Mouse (Mus musculus) layer of hippocampus, postnatal 36 days (tissue): ENCODE data around the gene Mgat4c. TPM values are rescaled to one million over a fixed set of nuclear protein-coding genes. Genes with fewer than 3 reads are reported as not detected.

Experiments used
- DNase-seq, 2 experiments: peaks; one replicate each; pipeline ENCODE4 v3.0.0; 2022
- total RNA-seq, 2 experiments: library from RNA; stranded (reverse); gene quantifications; 2 replicates each; pipeline ENCODE4 v1.2.3; 2021

The Mgat4c gene
- total RNA-seq: 10 to 100 TPM; 25.5 to 26.0 TPM

GRCm38 (mm10) chr10:101681437-101681912 lies at the start of gene Mgat4c:
Mgat4c (plus strand) TSS chr10:101681487.
- peak; percentile 46 to 50 for DNase-seq

- no peak for DNase-seq
These were observed 46.0 kb upstream of the Mgat4c start for GRCm38 (mm10) chr10:101635266-101635665.

GRCm38 (mm10) chr10:101641048-101641447 lies 40.2 kb upstream of the Mgat4c start:
- no peak for DNase-seq

GRCm38 (mm10) chr10:101681914-101682313 lies 627 bp downstream of the Mgat4c start:
- no peak for DNase-seq

- no peak for DNase-seq
These were observed 80.5 kb downstream of the Mgat4c start for GRCm38 (mm10) chr10:101761828-101762227.

GRCm38 (mm10) chr10:101770688-101771087 lies 89.4 kb downstream of the Mgat4c start:
- no peak for DNase-seq

- no peak for DNase-seq
These were observed 89.9 kb downstream of the Mgat4c start for GRCm38 (mm10) chr10:101771157-101771556.

GRCm38 (mm10) chr10:101783161-101783744 lies 102.0 kb downstream of the Mgat4c start:
- DNase-seq: no peak

- no peak for DNase-seq
These were observed 114.2 kb downstream of the Mgat4c start for GRCm38 (mm10) chr10:101795507-101795906.

GRCm38 (mm10) chr10:101798831-101799474 lies 117.7 kb downstream of the Mgat4c start:
- DNase-seq: no peak

GRCm38 (mm10) chr10:101808768-101809167 lies 127.5 kb downstream of the Mgat4c start:
- DNase-seq: no peak

GRCm38 (mm10) chr10:101816902-101817301 lies 135.6 kb downstream of the Mgat4c start:
- DNase-seq: peak in 1 of 2 experiments; percentile 3

GRCm38 (mm10) chr10:101827944-101828343 lies 146.7 kb downstream of the Mgat4c start:
- no peak for DNase-seq

- DNase-seq: no peak
These were observed 174.8 kb downstream of the Mgat4c start for GRCm38 (mm10) chr10:101856115-101856514.

- DNase-seq: no peak
These were observed 208.6 kb downstream of the Mgat4c start for GRCm38 (mm10) chr10:101889866-101890265.

- DNase-seq: no peak
These were observed 236.1 kb downstream of the Mgat4c start for GRCm38 (mm10) chr10:101917328-101917814.

GRCm38 (mm10) chr10:101997612-101998011 lies 316.3 kb downstream of the Mgat4c start:
- DNase-seq: no peak

- DNase-seq: no peak
These were observed 361.2 kb downstream of the Mgat4c start for GRCm38 (mm10) chr10:102042513-102042912.

GRCm38 (mm10) chr10:102056218-102056617 lies 374.9 kb downstream of the Mgat4c start:
- no peak for DNase-seq

GRCm38 (mm10) chr10:102056975-102057565 lies 375.8 kb downstream of the Mgat4c start:
- DNase-seq: no peak

- DNase-seq: no peak
These were observed 393.5 kb downstream of the Mgat4c start for GRCm38 (mm10) chr10:102074541-102075398.

GRCm38 (mm10) chr10:102123153-102123552 lies 441.9 kb downstream of the Mgat4c start:
- DNase-seq: no peak

GRCm38 (mm10) chr10:102127340-102127739 lies 446.1 kb downstream of the Mgat4c start:
- no peak for DNase-seq
